Mouse (Mus musculus) thymus, postnatal 14 days (tissue): Measurements from ENCODE around the gene Bmpr1b.
"Not testable (repeated sequence)": the region's sequence is repeated elsewhere in the genome, so short reads cannot be mapped to it uniquely, and the experiment has no call there.

Experiments used
- DNase-seq: peaks from one replicate; pipeline ENCODE4 v3.0.0; 2021

Gene Bmpr1b

DNA sequence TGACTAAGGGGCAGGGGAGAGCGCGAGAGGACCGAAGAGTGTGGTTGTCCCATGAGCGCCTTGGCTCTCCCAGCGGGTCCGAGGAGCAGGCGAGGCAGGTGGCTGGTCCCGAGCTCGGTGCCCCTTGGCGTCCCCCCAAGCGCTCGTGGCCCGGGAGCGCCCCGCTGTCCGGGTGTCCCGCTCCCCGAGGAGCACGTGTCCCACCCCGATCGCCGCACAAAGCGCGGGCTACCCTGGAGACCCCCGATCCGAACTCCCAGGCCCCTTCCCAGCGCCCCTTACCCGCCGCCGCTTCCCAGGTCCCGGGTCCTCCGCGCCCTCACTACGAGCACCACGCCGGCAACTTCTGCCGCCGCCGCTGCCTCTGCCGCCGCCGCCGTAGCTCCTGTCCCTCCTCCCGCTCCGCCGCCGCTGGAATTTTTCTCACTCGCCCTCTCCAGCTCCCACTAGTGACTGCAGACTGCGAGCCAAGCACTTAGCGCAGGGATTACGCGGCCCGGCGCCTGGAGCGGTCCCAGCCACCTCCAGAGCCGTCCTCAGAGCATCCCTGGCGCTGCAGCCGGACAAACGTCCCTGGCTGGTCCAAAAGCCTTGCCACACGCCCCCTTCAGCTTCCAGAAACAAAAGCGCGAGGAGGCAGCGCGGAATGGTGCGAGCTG, at the start of gene Bmpr1b:
Gene Bmpr1b, minus strand, starts transcription at position 563 of the 659 bp plus-strand sequence.
- DNase-seq = no peak

DNA sequence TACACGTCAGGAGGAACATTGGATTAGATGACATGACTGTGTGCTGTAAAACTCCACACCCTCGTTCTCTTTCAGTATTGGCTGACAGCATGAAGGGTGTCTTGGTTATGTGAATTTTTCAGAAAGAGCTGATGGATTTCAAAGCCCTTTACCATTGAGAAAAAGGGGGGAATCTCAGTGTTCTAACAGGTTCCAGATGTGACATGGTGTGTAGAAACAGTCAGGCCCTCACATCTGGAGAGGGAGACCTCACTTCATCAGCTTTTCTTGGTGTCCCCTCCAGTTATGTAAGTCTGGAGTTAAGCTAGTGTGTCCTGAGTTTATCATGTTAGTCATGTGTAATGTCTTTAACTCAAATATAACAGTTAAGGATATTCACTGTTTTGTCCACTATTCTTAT, 43.6 kb upstream of the Bmpr1b start:
- DNase-seq = no peak

DNA sequence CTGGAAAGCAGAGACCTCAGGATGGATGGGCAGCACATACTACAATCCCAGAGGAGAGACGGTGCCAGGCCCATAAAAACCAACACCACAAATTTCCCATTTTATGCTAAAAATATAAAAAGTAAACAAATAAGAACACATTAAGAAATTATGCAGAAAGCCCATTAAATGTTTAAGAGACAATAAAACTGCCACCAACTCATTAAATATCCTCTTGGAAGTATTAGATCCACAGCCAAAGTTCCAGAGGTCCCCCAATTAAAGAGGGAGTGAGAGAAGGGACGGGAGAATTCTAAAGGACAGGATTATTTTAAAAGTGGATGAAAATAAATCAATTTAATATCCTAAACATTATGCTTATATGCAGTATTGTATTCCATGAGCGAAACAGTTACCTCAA, 43.0 kb upstream of the Bmpr1b start:
- DNase-seq = no peak

DNA sequence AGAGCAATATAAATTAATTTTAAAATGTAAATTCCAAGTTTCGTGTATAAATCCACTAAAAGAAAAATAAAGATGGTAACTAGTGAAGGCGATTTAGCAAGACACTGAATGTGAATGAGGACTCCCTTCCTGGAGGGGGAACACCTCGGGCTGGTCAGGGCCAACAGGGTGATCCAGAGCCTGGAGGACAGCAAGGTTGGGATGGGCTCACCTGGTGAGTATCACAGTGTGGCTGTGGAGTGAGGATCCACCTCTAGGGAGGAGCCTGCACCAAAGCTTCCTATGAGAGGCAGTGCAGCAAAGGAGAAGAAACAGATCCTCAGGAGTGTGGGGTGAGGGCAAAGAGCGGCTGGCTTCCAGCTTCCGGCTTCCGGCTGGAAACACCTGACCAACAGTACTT, 40.8 kb upstream of the Bmpr1b start:
- no peak for DNase-seq

DNA sequence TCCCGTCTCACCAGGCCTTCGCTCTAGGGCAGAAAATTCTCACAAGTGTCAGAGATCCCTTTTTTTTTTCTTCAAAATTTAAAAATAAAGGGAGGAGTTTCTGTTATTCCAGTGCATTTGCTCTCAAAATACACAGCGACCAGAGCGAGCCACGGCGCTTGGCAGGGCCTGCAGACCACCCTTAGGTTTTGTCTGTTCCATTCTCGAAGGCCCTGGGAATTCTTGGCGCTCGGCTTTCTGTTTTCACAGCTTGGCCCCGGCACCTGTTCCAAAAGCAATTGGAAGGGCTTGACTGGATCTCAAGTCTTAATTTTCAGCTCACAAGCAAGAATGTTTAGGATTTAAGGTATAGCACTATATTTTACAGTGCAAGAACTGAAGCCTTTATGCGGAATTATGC, 39.8 kb upstream of the Bmpr1b start:
- no peak for DNase-seq

DNA sequence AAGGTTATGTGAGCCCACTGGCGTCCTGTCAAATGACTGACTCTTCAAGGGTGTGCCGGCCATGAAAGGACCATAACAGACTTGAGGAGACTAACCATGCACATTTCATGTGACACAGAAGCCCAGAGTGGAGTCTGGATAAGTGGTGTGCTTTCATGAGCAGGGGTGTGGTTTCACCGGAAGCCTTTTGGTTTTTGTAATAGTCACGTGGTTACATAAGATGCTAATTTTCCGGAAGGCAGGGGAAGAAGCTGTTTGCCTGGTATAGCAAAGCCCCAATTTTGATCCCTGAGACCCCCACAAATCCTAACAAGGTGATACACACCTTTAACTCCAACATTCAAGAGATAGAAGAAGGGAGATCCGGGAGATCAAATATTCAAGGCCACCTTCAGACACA, 38.3 kb upstream of the Bmpr1b start:
- no peak for DNase-seq

DNA sequence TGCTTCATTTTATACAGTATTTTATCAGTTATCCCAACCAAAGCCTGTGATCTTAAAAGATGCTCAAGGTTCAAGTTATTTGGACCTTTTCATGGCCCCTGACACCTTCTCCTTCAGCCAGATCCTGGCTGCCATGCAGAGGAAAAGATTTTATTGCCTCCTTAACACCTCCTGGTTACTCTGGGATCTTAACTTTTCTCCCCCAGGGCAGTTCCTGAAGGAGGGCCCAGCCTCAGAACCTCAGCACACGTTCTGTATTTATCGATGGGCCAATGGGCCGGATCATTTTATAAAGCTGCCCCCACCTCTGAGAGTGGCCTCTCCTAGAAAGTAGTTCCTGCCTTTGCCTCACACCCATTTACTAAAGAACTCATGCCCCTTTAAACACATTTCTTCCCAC, 37.1 kb upstream of the Bmpr1b start:
- DNase-seq = no peak

DNA sequence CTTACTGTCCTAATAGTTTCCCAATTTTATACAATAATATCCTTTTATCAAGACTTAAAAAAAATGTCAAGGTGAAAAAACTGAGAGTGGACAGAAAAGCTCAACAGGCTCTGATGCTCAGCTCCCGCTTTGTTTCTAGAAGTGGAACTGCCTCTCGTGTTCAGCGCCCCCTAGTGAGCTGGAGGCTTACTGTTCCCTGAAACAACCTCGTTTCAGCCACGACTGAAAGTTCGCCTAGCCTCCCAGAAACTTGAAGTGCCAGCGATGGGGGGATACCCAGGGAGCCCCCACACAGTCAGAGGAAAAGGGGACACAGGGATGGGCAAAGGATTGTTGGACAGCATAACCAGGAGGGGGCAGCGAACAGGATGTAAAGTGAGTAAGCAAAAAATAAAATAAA, 26.9 kb upstream of the Bmpr1b start:
- DNase-seq = no peak

DNA sequence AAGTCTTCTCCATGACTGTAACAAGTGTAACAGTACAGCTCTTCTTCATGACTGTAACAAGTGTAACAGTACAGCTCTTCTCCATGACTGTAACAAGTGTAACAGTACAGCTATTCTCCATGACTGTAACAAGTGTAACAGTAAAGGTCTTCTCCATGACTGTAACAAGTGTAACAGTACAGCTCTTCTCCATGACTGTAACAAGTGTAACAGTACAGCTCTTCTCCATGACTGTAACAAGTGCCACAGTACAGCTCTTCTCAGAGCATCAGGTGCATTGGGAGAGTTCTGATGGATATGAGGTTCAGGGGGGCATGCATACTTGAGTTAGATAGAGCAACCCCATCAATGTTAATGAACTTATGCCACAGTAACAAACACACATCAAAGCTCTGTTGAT, 22.4 kb upstream of the Bmpr1b start:
- not testable (repeated sequence) for DNase-seq

DNA sequence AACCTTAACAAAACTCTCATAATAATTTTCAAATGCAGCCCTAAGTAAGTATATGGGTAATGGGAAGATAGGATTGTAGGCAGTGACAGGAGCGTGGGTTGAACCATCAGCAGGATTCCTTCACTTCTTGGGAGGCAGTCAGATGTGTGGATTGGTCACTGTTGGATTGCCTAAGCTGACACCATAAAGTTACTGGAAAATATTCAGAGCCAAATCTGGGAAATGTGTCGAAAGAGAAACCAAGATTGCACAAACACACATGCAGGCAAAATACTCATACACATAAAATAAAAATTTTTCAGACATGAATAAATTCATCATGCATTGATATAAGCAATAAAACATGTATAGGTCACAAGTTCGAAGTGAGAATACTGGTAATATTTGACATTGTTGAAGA, 17.3 kb upstream of the Bmpr1b start:
- DNase-seq = no peak

DNA sequence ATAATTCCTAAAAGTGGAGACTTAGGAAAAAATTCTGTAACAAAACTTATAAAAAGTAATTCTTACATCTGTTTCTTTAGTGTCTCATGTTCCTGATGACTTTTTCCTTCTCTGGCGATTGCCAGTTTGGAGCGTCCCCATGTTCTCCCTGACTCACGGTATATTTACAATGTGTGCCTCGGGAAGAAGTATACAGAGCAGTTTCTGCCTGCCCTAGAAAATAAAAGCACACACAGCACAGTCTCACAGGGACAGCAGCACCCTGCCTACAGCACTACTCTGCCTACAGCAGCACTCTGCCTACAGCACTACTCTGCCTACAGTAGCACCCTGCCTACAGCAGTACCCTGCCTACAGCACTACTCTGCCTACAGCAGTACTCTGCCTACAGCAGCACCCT, 4.8 kb upstream of the Bmpr1b start:
- no peak for DNase-seq

DNA sequence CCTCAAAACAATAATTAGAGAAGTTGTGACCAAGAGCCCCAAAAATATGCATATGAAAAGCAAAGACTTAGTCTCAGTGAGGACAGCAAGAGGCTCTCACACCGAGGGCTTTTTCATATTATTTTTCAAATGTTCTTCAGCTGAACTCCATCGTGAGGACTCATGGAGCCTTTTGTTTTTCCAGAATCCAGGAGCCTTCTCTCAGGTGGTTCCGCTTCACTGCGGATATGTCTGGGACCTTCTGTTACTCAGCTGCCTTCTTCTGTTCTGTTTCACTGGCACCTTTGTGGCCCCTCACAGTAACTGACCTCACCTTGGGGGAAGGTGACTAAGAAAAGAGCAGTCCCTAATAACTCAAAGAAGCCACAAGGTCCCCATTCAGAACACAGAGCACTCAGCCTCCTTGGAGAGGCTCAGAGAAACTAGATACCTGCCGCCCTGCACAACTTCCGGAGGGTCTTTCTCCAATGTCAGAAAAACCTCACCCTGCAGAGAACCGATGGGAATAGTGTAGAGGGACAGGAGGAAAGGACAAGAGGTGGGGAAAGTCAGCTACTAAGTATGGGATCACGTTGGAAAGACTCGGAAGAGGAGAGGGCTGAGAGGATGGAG, 868 bp downstream of the Bmpr1b start:
- no peak for DNase-seq

DNA sequence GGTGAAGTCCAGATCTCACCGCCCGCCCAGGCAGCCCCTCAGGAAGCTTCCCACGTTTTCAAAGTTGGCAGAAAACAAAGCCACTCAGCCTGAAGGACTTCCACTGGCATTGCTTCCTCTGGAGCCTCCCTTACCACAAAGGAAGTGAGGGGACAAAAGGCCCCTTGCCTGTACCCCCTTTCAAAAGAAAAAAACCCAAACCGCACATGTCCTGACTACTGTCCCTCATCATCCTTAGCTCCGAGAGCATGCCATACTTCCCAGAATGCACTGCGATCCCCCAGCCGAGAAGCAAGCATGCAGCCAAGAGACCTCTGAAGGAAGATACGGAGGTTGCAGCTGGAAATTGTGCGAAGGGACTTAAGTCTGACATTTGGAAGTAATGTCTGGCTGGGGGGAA, 4.2 kb downstream of the Bmpr1b start:
- DNase-seq = no peak

DNA sequence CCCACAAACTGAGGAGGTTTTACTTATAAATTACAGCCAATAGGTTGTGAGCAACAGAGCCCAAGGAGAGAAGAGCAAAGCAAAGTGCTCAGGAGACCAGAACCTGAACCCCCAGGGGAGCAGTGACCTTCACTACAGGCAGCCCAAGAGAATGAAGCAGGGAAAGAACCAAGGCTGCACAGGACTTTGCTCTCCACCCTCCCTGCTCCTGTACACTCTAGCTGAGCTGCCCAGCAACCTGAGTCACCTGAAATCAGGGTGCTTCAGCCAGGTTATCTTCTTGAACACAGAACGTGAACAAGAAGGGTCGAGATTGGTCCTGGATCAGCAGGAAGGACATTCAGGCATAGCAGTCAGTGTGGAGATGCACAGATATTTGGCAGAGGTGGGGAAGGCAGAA, 5.3 kb downstream of the Bmpr1b start:
- DNase-seq = no peak

DNA sequence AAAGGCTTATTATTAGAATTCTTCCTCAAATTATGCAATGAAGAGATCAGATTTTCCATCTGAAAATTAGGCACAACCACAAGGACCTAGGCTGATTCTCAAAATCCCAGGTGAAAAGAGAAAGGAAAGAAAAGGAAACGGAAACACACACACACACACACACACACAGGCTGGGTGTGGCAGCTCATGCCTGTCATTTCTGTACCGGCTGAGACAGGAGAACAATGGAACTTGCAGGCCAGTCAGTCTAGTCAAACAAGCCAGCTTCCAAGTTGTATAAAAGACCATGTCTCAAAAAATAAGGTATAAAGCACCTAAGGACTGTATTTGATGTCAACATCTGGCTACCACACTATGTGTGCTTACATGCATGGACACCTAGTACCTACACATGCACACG, 7.8 kb downstream of the Bmpr1b start:
- DNase-seq = no peak

DNA sequence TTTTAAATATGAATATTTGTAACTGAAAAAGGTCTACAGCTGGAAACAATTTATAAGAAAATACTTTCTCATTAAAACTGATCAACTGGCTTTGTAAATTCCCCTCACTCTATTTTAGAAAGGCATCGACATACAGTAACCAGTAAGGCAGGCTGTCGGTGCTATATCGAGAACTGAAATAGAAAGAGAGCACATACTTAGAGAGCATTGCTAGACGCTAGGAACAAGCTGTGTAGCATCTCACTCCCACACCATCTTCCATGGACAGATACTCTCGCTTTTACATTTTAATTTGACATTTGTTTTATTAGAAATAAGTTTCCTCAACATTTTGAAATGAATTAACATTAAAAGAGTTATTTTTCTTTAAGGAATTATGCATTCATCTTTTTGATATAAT, 17.2 kb downstream of the Bmpr1b start:
- no peak for DNase-seq

DNA sequence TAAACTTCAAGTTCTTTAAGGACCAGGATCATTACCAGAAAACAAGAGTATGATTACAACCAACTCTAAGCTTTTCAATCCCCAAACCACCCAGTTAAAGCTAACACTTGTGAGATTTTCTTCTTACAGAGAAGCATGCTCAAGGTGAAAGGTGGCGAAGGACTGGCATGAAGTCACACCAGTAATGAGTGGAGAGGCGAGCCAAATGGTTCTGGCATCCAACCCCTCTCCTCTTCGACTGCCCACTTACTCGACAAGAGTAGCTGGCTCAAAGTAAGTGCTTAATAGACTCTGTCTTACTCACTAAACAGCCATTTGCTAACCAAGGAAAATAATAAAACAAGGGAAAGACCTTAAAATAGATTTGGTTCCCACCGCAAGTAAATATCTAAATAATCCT, 30.4 kb downstream of the Bmpr1b start:
- no peak for DNase-seq

DNA sequence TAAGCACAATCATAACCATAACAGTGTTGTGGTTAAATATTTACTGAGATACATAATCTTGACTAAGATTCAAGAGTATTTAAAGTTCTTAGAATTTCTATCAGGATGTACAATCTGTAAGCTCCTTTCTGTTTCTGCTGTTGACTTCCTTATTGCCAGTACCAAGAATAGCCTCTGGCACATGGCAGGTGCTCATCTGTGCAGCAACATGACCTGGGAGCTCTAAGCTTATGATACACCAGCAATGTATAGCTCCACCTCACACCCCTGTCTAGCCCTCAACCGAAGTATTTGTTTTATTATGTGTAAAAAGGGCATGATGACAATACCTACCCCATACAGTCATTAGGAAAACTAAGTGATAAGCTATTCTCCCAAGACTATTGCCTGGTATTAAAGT, 42.8 kb downstream of the Bmpr1b start:
- no peak for DNase-seq

DNA sequence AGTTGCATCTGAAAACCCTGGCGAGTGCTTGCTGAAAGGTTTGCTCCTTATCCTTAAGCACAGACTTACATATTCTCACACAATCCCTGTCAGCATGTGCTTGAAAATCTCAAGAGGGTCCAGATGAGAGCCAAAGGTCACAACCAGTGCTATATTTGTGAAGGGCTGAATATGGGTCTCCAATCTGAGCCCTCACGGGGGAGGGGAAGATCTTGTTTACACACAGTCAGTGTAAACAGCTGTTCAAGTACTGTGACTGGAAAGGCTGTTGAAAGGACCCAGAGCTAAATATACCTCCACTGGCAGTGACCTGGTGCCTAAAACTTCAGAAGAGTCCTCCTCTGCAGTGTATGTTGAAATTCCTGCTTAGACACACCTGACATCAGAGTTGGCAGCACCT, 43.7 kb downstream of the Bmpr1b start:
- no peak for DNase-seq

DNA sequence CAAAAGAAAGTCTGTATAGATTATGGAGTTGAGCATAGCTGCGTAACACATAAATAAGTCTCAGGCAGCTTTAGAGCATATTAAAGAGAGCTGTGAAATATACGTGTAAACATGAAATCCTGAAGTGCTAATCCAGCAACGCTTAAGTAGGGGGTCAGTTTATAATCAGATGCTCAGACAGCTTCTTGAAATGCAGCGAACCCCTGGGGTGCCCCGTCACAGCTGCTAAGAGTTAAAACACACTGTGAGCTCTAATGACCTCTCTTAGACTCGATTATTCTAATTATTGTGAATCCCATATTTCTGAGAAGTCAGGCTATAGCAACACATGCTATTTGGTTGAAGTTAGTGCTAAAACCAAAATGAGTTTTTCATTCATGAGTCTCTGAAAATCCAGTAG, 45.0 kb downstream of the Bmpr1b start:
- DNase-seq = no peak

DNA sequence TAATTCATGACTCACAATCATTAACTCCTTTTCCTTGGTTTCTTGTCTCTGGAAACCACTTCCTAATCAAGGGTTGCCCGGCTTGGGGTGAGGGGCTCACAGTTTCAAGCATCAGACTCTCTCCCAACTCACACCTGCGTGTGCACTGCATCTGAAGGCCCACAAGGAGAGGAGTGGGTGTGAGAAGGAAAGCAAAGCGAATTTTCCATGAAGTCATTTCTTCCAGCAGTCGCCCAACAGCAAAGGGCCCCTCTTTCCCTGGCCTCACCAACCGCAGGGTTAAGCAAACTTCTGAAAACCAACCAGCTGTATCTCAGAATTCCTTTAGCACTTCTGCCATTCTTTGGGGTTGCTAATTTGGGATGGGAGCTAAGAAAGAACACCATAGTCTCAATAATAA, 46.8 kb downstream of the Bmpr1b start:
- no peak for DNase-seq

DNA sequence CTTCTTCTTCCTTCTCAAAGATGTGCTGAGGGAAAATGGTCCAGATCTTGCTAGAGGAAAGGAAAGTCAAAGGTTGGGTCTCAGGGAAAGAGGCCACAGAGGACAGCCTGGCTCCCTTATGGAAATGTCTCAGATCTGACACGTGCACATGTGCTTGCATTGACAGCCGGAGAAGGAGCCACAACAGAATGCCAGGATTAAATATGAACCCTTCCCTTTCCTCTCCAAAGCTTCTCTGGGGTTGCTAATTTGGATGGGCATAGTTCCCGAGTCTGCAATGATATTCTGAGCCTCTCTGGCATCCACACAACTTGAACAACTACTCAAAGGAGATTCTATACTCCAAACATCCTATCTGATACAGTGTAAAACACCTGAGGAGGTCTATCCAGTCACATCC, 48.4 kb downstream of the Bmpr1b start:
- DNase-seq = no peak

DNA sequence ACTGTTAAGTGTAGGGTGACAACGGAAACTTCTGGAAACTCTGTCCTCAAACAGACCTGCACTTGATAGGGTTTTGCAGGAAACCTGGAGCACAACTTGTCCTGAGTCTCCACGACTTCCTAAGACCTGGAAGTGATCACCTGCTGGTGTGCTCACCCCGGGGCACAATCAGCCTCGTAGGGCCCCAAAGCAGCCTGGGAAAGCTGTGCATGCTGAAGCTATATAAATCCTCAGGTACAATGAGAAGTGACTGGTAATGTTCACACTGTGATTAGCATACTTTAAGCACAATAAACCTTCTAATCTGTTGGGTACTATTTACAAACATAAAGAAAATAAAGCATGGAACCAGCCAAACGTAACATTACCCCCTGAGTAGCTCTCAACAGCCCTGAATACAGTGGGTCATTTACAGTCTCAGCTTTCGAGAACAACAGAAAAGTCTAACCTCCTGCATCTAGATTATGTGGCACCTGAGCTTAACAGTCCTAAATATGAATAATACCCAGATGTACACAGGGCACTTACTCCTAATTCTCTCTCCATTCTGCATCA, 54.4 kb downstream of the Bmpr1b start:
- no peak for DNase-seq

DNA sequence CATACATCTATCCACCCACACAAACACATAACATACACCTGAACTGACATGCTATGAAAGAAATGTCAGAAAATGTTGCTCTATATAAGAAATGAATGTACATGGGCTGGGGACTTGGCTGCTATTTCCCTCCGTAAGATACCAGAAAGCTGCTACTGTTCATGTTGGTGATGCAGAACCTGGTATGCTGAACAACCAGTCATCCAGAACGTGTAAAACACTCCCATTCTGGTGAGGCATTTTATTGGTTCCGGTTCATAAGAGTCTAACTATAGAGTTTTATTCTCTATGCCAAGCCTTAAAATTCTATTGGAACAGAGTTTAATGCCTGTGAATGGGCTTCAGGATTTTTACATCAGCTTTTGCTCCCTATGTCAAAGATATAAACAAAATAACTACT, 55.0 kb downstream of the Bmpr1b start:
- DNase-seq = no peak

DNA sequence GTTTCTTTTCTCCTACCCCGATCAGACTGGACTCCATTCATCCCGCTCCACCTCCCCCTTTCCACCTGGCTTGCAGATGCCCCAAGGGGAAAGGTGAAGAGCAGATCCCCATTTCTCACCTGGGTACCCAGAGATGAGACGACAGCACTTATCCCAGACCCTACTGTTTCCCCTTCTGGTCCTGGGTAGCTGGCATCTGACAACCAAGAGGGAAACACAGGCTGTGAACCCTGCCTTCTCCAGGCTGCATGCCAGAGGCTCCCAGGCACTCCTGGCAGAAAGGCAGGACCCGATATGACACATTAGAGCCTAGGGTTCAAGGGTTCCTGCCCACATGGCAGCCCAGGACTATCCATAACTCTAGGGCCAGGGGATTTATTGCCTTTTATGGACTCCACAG, 56.0 kb downstream of the Bmpr1b start:
- DNase-seq = no peak
